Mouse (Mus musculus): Measurements from ENCODE around the gene Olfr38. TPM values are rescaled to one million over a fixed set of nuclear protein-coding genes. Genes with fewer than 3 reads are reported as not detected.
A peak's percentile ranks its signal among the peaks of the same experiment; 100 is the strongest.

Gene Olfr38
- polyA plus RNA-seq (2015; fragmentation: Nextera tagmentation; extraction: Ambion mirVana): not detected in 2 replicates

DNA sequence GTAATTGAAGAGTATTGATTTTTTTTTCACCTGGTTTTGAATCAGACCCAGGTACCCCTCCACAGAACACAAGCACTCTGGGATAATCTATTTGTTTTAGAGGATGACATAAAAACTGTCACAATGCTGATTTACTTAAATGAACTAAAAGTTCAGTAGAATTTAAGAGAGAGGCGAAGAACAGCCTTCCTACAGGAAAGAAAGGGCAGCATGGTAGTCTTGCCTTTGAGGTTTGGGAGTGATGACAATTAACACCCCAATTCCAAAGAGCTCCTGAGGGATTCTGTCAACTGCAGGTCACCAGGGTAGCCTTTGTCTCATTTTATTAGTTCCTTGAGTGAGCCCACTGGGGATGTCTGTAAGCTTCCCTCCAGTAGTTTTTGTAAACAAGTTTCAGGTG, at the start of gene Olfr38:
Olfr38 (plus strand) TSS at position 301 of the 400 bp plus-strand sequence.
- H3K36me3 ChIP-seq: no peaks in the 10 kb centered on the region
- H3K4me3 ChIP-seq (replicated peaks): no peak within 1 kb of the TSS
- no peaks in the 10 kb centered on the region for H3K27me3 ChIP-seq (replicated peaks)
- ATAC-seq (ENCODE audit: insufficient read depth, low FRiP score, low read depth): no peak
- H3K4me2 ChIP-seq: no peak within 1 kb of the TSS
- no peaks in the 10 kb centered on the region for H3K4me1 ChIP-seq
- H3K27ac ChIP-seq: no peak within 1 kb of the TSS
- WGBS: 73% methylated on average over 1 of the region's 1 CpGs
- no peaks in the 10 kb centered on the region for H3K9me3 ChIP-seq
- no peak within 1 kb of the TSS for H3K9ac ChIP-seq

DNA sequence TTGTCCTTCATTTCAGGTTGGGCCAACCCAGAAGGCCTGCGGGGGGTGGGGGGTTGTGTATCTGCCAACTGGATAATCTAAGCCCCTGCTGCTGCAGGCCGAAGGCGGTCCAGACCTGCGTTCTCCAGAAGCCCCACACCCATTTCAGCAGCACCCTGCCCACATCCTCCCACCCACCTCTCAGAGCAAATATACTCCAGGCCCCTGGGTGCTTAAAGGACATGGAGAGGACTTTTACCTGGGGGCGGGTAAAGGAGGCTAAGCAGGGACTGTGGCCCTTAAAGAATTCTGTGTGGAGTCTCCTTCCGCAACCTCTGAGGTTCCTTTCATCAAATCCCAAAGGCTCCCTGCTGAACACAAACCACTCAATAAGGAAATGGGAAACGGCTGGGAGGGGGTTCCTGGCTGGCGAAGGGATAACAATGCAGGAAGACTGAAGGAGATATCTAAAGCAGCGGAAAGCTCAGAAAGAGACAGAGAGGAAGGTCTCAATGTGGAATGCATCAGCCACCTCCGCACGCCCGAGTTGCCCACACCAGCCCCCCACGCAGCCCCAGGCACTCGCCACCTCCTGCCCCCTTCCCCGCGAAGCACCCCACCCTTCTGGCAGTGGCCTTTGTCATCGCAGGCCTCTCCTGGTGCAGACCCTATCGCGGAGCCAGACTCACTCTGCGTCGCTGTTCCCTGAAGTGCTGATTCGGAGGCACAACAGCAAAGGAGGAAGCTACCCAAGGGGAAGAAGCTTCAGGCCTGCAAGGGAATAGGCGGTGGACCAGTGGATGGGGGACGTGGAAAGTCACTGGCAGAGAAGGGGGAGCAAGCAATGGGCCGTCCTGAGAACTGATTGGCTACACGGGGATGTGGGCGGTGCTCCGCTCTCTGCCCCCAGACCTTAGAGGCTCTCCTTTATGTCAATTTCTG, 46.7 kb upstream of the Olfr38 start, which contains the start of gene Tcaf1:
Tcaf1 (minus strand) TSS at position 798 of the 921 bp plus-strand sequence.
- Histone ChIP-seq H3K4me2 (peak within 1 kb of the TSS; percentile 68), H3K9ac (peak within 1 kb of the TSS; percentile 45), H3K9me3 (no peaks in the 10 kb centered on the region), H3K4me3 (replicated peaks) (peak within 1 kb of the TSS; percentile 65), H3K27ac (peak within 1 kb of the TSS; percentile 89), H3K4me1 (no peaks in the 10 kb centered on the region), H3K36me3 (no peaks in the 10 kb centered on the region), H3K27me3 (replicated peaks) (no peaks in the 10 kb centered on the region)
- peak; percentile 98 for ATAC-seq (ENCODE audit: insufficient read depth, low FRiP score, low read depth)
- WGBS: 4% methylated on average over 28 of the region's 28 CpGs

DNA sequence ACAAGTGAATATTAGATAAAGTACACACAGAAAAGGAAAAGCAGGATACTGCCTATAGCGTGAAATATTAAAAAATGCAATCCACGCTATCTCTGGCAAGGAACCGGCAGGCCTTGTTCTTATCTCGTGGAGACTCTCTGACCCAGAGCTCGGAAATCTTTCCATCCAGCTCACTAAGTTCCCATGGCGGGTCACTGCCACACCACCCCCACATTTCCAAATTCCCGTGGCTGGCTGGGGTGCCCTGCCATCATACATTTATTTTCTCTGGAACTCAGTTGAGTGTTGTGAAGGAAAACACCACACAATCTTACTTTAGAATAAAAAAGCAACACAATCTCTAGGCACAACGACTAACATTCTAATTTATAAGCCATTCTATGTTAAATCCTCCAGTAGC, 41.5 kb upstream of the Olfr38 start:
- Histone ChIP-seq H3K4me2 (no peak overlapping the region), H3K9ac (no peak overlapping the region), H3K4me3 (replicated peaks) (no peak overlapping the region), H3K27me3 (replicated peaks) (no peaks in the 10 kb centered on the region), H3K27ac (no peak overlapping the region), H3K36me3 (no peaks in the 10 kb centered on the region), H3K9me3 (no peaks in the 10 kb centered on the region), H3K4me1 (no peaks in the 10 kb centered on the region)
- no peak for ATAC-seq (ENCODE audit: insufficient read depth, low FRiP score, low read depth)
- 61% methylated on average over 8 of the region's 8 CpGs for WGBS

DNA sequence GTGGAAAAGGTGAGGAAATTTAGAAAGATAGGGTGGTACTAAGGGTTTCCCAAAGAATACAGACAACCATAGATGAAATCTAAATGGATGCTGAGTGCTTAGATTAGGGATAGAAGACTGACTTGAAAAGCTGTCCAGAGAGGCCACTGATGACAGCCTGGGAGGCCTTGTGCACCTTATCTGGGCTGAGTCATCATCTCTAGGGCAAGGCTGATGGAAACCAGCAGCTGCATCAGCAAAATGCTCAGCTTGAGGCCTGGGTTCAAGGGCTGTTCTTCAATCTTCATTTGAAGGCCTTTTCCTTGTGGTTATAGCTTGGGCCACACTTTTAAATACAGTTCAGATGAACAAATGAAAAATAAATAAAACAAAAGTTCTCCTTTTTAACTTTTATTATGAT, 38.2 kb upstream of the Olfr38 start:
- Histone ChIP-seq H3K4me2 (no peak overlapping the region), H3K9me3 (no peaks in the 10 kb centered on the region), H3K27ac (no peak overlapping the region), H3K27me3 (replicated peaks) (no peaks in the 10 kb centered on the region), H3K36me3 (no peaks in the 10 kb centered on the region), H3K4me1 (no peaks in the 10 kb centered on the region), H3K9ac (no peak overlapping the region), H3K4me3 (replicated peaks) (no peak overlapping the region)
- no peak for ATAC-seq (ENCODE audit: insufficient read depth, low FRiP score, low read depth)

DNA sequence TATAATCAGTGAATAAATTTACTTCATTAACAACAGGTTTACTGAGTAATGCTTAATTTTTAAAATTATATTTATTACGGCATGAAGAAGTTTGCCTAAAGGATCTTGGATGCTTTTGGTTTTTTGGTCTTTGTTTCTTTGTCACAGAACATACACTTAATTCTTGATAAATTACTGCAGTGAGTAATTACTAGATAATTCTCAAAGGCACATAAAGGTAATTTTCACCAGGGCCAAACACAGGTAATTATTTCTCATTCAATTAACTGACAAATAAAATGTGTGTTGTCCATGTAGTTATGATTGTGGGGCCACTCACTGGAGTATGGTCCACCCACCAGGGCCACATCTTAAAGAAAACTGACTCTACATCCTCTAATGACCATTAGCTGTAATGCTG, 17.1 kb upstream of the Olfr38 start, which contains the start of gene Olfr453:
Olfr453 (plus strand) TSS at position 301 of the 400 bp plus-strand sequence.
- H3K4me3 ChIP-seq (replicated peaks): no peak within 1 kb of the TSS
- H3K9me3 ChIP-seq: no peaks in the 10 kb centered on the region
- no peaks in the 10 kb centered on the region for H3K36me3 ChIP-seq
- no peaks in the 10 kb centered on the region for H3K4me1 ChIP-seq
- no peak within 1 kb of the TSS for H3K9ac ChIP-seq
- 88% methylated on average over 1 of the region's 1 CpGs for WGBS
- no peaks in the 10 kb centered on the region for H3K27me3 ChIP-seq (replicated peaks)
- no peak for ATAC-seq (ENCODE audit: insufficient read depth, low FRiP score, low read depth)
- H3K4me2 ChIP-seq: no peak within 1 kb of the TSS
- H3K27ac ChIP-seq: no peak within 1 kb of the TSS

DNA sequence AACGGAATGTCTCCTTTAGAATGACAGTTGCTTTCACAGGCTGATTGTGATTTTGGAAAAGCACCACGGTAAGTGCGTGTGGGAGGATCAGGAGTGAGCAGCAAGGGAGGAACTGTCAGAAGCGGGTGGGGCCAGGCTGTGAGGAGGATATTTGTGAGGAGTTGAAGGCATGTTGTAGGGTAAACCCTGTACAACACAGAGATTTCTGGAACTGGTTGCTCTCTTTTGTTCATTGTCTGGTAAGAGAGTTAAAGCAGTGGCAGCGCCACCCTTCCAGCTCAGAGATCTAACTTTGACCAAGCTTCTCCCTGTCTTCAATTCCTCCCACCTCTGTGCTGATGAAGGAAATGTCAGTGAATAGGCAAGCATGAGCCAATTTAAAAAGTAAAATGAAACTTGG, 13.9 kb upstream of the Olfr38 start:
- no peaks in the 10 kb centered on the region for H3K36me3 ChIP-seq
- no peak for ATAC-seq (ENCODE audit: insufficient read depth, low FRiP score, low read depth)
- WGBS: 65% methylated on average over 5 of the region's 5 CpGs
- no peak overlapping the region for H3K27ac ChIP-seq
- H3K27me3 ChIP-seq (replicated peaks): no peaks in the 10 kb centered on the region
- H3K4me3 ChIP-seq (replicated peaks): no peak overlapping the region
- H3K4me1 ChIP-seq: no peaks in the 10 kb centered on the region
- H3K4me2 ChIP-seq: no peak overlapping the region
- no peaks in the 10 kb centered on the region for H3K9me3 ChIP-seq
- H3K9ac ChIP-seq: no peak overlapping the region

DNA sequence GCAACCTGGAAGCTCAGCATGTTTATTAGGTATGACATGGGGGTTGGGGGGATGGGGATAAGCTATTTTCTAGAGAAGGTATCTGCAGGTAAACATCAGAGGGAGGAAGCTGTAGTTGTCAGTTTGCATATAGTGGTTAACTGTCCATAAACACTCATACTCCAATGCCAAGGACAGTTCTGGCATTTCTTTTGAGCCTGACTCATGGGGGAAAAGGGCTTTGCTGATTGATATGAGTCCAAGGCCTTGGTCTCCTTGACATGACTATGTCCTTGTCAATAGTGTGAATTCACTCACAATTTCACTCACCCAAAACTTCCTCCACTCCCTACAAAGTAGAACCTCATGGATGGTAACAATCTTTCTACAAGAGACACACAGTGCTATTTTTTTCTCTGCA, 8.4 kb upstream of the Olfr38 start:
- H3K9ac ChIP-seq: no peak overlapping the region
- H3K4me2 ChIP-seq: no peak overlapping the region
- no peak overlapping the region for H3K4me3 ChIP-seq (replicated peaks)
- H3K4me1 ChIP-seq: no peaks in the 10 kb centered on the region
- H3K27ac ChIP-seq: no peak overlapping the region
- no peaks in the 10 kb centered on the region for H3K27me3 ChIP-seq (replicated peaks)
- H3K36me3 ChIP-seq: no peaks in the 10 kb centered on the region
- H3K9me3 ChIP-seq: no peaks in the 10 kb centered on the region
- ATAC-seq (ENCODE audit: insufficient read depth, low FRiP score, low read depth): no peak

DNA sequence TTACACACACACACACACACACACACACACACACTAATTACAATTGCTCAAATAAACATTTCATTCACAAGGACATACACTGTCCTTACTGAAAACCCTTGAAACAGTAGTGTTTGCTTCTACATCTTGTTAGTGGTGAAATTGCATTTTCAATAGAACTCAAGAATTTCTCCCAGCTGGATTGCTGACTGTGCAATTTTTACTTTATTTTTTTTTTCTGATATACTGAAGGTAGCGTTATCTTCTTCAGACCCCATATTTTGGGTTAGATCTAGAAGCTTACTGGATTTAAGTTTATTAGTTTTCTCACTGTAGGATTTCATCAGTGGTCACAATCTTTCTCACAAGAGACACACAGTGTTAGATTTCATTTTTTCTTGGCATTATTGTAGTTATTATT, 20.9 kb downstream of the Olfr38 start:
- Histone ChIP-seq H3K4me1 (no peaks in the 10 kb centered on the region), H3K27me3 (replicated peaks) (no peaks in the 10 kb centered on the region), H3K27ac (no peak overlapping the region), H3K9ac (no peak overlapping the region), H3K36me3 (no peaks in the 10 kb centered on the region), H3K4me2 (no peak overlapping the region), H3K9me3 (no peaks in the 10 kb centered on the region), H3K4me3 (replicated peaks) (no peak overlapping the region)
- ATAC-seq (ENCODE audit: insufficient read depth, low FRiP score, low read depth): no peak
- 91% methylated on average over 1 of the region's 1 CpGs for WGBS

DNA sequence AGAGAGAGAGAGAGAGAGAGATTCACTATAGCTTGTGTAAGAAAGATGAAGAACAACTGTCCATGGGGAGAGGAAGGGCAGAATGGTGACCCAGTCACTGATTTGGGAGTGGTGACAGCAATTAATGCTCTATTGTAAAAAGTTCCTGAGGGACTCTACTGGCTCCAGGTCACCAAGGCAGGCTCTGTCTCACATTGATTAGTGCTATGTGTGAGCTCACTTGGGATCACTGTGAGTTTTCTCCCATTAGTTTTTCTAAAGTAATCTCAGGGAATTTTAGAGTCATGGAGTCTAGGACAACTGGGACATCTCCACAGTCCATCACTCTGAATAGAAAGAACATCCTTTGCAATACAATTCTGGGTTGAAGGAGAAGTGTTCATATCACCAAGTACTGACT, 28.6 kb downstream of the Olfr38 start, which contains the start of gene Olfr452:
Olfr452 (plus strand) TSS at position 301 of the 400 bp plus-strand sequence.
- H3K9me3 ChIP-seq: no peaks in the 10 kb centered on the region
- no peak for ATAC-seq (ENCODE audit: insufficient read depth, low FRiP score, low read depth)
- H3K9ac ChIP-seq: no peak within 1 kb of the TSS
- no peak within 1 kb of the TSS for H3K4me3 ChIP-seq (replicated peaks)
- no peaks in the 10 kb centered on the region for H3K27me3 ChIP-seq (replicated peaks)
- no peaks in the 10 kb centered on the region for H3K4me1 ChIP-seq
- H3K4me2 ChIP-seq: no peak within 1 kb of the TSS
- H3K27ac ChIP-seq: no peak within 1 kb of the TSS
- H3K36me3 ChIP-seq: no peaks in the 10 kb centered on the region

DNA sequence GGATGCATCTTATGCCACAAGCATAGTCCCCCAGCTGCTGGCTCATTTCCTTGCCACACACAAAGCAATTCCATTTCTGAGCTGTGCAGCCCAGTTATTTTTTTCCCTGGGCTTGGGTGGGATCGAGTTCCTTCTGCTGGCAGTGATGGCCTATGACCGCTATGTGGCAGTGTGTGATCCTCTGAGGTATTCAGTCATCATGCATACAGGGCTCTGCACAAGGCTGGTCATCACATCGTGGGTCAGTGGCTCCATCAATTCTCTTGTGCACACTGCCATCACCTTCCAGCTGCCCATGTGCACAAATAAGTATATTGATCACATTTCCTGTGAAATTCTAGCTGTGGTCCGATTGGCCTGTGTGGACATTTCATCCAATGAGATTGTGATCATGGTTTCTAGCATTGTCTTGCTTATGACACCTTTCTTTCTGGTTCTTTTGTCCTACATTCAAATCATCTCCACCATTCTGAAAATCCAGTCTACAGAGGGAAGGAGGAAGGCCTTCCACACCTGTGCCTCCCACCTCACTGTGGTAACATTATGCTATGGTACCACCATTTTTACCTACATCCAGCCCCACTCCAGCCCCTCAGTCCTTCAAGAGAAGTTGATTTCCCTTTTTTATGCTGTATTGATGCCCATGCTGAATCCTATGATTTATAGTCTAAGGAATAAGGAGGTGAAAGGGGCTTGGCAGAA, 34.2 kb downstream of the Olfr38 start:
- H3K4me2 ChIP-seq: no peak overlapping the region
- ATAC-seq (ENCODE audit: insufficient read depth, low FRiP score, low read depth): no peak
- H3K4me1 ChIP-seq: no peaks in the 10 kb centered on the region
- H3K27me3 ChIP-seq (replicated peaks): no peaks in the 10 kb centered on the region
- no peaks in the 10 kb centered on the region for H3K9me3 ChIP-seq
- no peak overlapping the region for H3K4me3 ChIP-seq (replicated peaks)
- no peaks in the 10 kb centered on the region for H3K36me3 ChIP-seq
- no peak overlapping the region for H3K9ac ChIP-seq
- WGBS: 46% methylated on average over 4 of the region's 4 CpGs
- H3K27ac ChIP-seq: no peak overlapping the region

DNA sequence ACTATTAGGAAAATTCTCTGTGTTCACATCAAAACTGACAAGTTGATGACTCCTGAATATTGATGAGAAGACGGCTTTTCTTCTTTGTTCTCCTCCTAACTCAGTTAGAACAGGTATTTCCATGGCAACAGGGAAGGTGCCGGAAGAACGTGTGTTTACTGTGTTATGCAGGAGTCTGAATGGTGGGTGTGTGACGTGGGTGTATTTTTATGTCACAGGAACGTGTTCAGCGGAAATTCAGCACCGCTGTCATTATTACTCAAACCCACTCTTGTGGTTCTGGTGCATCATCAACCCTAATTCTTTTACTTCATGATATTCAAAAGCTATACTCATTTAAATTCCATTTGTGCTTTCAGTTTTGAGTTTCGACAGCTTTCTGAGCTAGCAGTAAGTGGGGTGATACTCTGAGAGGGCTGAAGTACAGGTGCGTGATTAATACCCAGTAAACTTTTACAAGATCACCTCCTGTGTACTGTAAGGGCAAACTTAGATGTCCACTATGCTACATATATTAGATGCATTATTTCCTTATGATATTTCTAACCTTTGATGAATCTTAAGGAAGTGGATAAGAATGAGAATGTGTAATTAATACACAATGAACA, 34.8 kb downstream of the Olfr38 start:
- 70% methylated on average over 9 of the region's 9 CpGs for WGBS
- Histone ChIP-seq H3K4me1 (no peaks in the 10 kb centered on the region), H3K9ac (no peak overlapping the region), H3K4me3 (replicated peaks) (no peak overlapping the region), H3K4me2 (no peak overlapping the region), H3K36me3 (no peaks in the 10 kb centered on the region), H3K27me3 (replicated peaks) (no peaks in the 10 kb centered on the region), H3K9me3 (no peaks in the 10 kb centered on the region), H3K27ac (no peak overlapping the region)
- no peak for ATAC-seq (ENCODE audit: insufficient read depth, low FRiP score, low read depth)

DNA sequence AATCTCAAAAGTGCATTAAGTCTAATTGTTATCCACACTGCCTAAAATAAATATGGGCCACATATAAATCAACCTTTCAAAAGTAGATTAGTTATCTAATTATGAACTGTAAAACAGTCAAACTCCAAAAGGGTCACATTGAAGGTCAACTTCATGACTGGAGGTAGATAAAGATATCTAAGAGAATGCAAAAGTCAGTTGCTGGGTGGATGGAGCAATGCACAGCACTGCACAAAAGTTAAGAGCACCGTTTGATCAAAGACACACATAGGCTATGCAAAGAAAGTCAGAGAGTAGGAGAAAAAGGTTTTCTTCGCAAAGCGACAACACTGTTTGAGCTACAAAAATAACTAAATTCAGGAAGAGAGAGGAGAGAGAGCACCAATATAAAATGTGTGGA, 38.8 kb downstream of the Olfr38 start:
- Histone ChIP-seq H3K4me3 (replicated peaks) (no peak overlapping the region), H3K27me3 (replicated peaks) (no peaks in the 10 kb centered on the region), H3K9ac (no peak overlapping the region), H3K4me1 (no peaks in the 10 kb centered on the region), H3K36me3 (no peaks in the 10 kb centered on the region), H3K9me3 (no peaks in the 10 kb centered on the region), H3K27ac (no peak overlapping the region), H3K4me2 (no peak overlapping the region)
- ATAC-seq (ENCODE audit: insufficient read depth, low FRiP score, low read depth): peak; percentile 71; the same call in 1 of the 2 replicates
- WGBS: 71% methylated on average over 3 of the region's 3 CpGs

Measured in stomach, embryonic 15.5 days (tissue).